14 mouse cellular contexts compared by ENCODE assay signal in the genomic region with DNA sequence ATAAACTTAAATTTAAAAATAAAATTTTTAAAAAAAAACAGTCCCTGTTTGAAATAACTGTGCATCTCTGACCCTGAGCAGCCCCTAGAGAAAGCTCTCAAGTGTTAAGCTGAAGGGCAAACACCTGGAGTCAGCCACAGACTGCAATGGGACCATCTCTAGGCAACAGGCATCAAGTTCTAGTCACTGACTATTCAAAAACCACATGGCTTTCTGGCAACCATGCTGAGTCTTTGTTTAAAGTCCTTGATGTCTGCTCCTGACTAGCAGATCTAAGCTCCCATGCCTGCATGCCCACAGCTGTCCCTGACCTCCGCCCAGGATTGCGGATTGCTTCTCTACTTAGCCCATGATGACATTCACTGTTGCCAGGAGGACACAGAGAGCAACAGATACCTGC.
"Had no signal": no experiment of that assay in that cellular context is flagged by ENCODE, and none has a peak within 500 bp of the region (broad histone marks: within the 10 kb centered on the region; RNA-seq: fewer than 3 reads in every experiment).

No protein-coding gene starts in this region.

- H3K4me3 ChIP-seq: left cerebral cortex, adult 2 months; limb, embryonic 10.5 days; liver, embryonic 15.5 days; stomach, embryonic 15.5 days had no signal

- H3K9ac ChIP-seq: liver, embryonic 15.5 days; stomach, embryonic 15.5 days had no signal

- H3K4me1 ChIP-seq: limb, embryonic 10.5 days; liver, embryonic 15.5 days; stomach, embryonic 15.5 days had no signal

- H3K27me3 ChIP-seq: liver, embryonic 15.5 days; stomach, embryonic 15.5 days had no signal

- H3K4me2 ChIP-seq: liver, embryonic 11.5 days; liver, embryonic 15.5 days; midbrain, embryonic 11.5 days; stomach, embryonic 15.5 days had no signal

- H3K9me3 ChIP-seq: limb, embryonic 10.5 days; liver, embryonic 15.5 days; stomach, embryonic 15.5 days had no signal

- H3K27ac ChIP-seq: kidney, postnatal 0 days; left cerebral cortex, adult 2 months; limb, embryonic 10.5 days; liver, embryonic 15.5 days; stomach, embryonic 15.5 days had no signal

- DNase-seq: kidney, adult 11 months; kidney, adult 9 months; kidney, postnatal 36 days; lung, adult 2 months; lung, postnatal 4 days; right cerebral cortex, postnatal 14 days; thymus, postnatal 25 days had no signal

- H3K36me3 ChIP-seq: limb, embryonic 10.5 days; liver, embryonic 15.5 days; stomach, embryonic 15.5 days had no signal
